Mouse (Mus musculus) kidney, postnatal 14 days (tissue): ENCODE measurements around the gene Ptgr1.

Experiments
- DNase-seq: peaks from one replicate; pipeline ENCODE4 v3.0.0; 2022; ENCODE audit warnings: mixed read lengths

Ptgr1 gene

DNA sequence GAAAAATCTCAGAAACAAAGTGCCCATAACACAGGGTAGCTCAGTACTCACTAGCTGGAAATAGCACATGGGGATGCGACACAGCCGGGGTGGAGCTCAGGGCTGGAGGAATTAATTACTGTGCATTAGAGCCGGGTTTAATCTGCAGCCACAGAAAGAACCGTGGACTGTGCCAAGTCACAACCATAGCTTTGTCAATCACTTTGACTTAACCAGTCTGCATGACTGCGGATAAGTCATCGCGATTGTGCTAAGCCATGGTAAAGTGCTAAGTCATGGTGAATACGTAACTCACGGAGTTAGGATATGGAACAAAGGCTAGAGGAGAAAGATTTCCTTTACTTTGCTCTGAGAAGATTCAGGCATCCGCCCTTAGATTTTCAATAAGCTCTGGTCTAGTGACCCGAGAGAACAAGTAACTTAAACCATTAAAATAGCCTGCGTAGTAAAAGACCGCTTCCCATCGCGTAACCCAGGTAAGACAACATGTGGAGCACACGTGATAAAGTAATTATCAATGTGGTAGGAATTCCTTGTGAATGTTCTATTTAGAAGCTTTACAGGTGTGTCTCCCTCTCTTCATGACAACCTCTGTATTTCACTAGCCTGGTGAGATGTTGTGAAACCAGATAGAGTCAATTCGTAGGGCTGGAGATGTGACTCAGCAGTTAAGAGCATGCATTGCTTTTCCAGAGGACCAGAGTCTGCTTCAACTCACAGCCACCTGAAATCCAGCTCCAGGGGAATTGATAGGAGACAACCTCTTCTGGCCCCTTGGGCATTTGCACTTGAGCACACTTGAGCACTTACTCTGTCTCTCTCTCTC is 3.9 kb upstream of the Ptgr1 start:
- no peak for DNase-seq

DNA sequence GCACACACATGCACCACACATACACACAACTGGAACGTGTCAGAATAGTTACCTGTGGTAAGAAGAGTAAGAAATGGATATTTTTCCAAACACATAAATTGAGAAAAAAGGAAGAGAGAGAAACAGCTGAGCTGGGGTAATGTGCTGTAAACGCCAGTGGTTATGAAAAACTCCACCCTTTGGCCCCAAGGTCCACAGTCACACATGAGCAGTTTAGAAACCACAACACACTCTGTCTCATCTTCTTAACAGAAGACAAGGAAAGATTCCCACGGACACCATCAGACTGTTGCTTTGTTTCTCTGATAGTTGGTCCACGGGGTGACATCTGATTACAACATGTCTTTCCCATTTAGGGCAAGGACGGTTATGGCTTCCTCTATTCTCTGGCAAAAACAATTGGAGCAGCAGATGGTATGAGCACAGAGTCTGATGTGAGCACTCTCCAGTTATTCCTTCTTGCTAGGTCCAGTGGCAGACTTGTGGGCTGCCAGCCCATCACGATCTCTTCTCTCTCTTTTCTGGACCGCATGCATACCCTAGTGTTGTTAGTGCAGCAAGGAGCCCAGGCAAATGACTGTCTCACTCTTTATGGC is 2.5 kb upstream of the Ptgr1 start:
- DNase-seq = peak; percentile 34

DNA sequence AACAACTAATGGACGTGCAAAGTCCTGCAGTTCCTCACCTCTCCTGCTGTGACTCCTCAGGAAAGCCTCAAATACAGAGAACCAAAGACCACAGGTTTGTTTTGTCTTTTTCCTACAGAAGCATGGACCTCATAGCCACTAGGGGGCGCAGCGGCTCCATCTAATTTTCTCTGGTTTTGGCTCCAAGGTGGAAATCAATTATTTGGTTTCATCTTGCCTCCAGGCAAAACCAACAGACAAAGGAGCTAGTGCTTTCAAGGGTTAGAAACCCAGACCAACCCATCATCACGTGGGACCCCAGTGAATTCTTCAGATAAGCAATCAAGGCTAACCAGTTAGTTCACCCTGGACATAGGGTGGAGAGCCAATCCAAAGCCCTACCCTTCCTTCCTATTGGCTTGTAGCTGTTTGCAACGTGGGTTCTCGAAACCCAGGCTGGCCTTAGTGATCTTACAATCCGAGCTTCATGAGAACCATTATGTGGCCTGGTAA is 1.7 kb downstream of the Ptgr1 start:
- DNase-seq = peak; percentile 82

DNA sequence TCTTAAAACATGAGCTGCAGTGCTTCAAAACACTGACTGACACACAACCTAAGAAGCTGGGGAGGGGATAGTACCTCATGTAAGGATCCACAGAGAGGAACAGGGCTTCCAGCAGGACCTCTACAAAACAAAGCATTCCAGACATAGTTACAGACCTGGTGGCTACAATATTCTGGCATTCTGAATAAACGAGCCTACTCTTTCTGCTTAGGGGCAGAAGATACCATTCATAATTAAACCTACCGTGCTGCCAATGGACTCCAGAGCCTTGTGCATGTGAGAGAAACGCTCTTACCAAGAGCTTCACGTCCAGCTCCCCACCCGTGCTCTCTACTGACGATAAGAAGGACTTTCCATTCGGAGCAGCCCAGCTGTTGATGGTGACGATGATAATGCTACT is 4.1 kb downstream of the Ptgr1 start:
- no peak for DNase-seq

DNA sequence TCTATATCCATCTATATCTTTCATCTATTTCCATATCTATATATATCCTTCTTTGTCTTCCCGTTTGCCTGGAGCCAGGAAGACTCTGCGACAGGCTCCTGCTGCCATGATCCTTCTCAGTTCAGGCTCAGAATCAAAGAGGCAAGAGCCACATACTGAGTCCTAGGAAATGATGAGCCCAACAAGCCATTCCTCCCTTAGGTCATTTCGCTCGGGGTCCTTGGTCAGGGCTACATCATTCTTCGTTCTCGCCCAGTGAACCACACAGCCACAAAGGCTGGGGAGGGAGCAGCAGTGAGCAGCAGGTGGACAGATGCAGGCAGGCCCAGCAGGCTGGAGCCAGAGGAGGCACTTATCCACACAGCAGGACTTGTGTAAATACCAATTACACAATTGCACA is 5.5 kb downstream of the Ptgr1 start:
- DNase-seq = no peak

DNA sequence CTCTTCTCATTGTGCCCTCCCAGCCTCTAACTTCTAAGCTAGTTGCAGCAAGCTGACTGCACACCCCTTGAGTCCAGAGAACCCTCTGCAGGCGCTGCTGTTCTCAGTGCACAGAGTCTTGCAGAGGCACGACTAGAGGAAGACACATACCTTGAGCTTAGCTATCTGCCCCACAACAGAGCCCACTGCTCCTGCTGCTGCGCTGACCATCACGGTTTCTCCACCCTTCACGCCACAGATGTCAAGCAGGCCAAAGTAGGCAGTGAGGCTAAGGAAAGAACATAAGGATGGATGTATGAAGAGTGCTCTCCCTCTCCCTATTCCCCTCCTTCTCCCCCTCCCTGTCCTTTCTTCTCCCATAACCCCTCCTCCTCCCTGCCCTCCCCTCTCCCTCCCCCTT is 11.2 kb downstream of the Ptgr1 start:
- DNase-seq = no peak

DNA sequence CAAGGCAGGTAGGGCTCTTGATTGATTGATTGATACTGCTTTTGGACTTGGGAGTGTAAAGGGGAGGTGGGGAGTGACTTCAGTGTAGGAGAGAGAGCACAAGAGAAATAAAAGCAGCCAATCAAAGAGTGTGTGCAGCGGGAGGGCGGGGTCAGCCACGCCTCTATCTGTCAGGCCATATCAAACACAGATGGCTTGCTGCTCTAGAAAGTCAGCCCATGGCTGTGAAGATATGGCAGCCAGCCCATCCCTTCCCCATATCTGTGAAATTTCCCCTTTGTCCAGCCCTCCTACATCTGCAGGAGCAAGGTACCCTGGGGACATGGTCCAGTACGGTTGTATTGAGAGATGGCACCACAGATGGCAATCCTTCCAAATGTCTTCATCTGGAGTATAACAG is 16.2 kb downstream of the Ptgr1 start:
- DNase-seq = no peak

DNA sequence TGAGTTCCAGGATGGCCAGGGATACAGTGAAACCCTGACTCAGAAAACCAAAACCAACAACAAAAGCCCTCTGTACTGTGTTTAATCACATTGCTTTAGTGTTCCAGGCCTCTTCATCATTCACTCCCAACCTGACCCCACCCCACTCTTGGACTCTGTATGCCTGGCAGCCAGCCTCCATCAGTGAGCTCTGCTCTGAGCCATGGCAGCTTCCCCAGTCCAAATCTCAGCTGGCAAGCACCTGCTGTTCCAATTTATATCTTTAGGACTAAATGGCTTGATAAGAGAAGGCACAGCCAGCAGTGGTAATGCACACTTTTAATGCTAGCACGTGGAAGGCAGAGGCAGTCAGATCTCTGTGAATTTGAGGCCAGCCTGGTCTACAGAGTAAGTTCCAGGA is 21.8 kb downstream of the Ptgr1 start:
- DNase-seq = no peak

DNA sequence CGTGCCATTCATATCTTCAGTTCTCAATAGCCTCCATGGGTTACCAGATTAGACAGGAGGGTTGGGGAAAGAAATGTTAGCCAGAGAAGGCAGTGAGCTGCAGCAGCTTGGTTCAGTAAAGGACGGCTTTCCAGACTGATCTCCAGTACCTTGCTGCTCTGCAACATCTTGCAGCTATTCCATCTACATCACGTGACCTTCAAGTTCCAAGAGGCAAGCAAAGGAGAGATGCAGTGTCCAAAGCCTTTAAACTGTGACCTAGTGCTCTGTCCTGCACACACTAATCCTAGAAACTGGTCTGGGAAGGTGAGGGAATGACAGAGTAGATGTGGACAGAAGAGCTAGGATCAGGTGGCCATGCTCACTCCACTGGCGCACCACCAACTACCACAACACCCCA is 23.6 kb downstream of the Ptgr1 start:
- no peak for DNase-seq

DNA sequence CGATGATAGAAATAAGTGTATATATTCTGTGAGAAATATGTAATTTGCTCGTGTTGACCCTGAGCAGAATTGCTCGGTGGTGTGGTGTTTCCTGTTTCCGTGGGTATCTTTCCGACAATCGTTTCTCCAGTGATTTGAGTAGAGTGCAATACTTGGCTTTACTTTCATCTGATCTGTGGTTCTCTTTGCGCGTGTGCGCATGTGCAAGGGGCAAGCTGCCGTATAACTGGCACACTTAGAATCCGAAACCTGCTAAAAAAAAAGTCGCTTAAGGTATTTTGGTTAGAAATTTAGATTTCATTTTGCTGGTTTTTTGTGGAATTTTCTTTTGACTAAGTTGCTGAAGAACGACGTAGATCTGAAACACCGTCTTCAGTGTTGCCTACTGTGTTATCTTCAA is 25.2 kb downstream of the Ptgr1 start:
- DNase-seq = no peak

DNA sequence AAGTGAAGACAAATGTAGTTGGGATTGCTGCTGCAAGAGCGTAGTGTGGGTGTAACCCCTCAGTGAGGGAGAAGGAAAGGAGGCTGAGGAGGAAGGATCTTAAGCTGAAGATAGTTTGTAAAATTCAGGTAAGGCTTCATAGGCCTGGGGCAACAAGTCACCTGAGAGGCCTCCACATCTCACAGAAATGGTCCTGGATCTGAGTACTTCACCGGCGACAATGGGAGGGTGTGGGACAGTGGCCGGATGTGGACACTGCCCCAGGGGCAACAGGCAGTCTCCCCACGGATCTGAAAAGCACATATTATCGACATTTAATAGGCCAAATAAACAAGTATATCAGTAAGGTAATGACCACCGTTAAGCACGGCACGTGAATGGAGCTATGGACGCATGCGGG is 34.3 kb downstream of the Ptgr1 start:
- no peak for DNase-seq

DNA sequence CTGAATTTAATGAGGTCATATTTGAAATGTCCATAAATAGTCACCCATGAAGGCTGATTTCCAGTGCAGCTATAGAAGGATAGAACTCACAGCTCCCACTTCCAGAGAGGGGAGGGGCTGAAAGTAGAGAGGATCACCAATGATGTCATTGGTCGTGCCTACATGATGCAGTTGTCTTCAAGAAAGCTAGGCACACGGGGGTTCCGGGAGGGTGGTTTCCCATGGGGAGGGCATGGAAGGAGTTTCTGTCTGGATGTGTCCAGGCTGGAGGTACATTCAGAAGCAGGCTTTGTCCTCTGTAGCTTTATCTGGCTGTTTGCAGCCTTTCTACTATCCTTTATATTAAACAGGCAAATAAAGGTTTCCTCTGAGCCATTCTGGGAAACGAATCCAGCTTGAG is 38.5 kb downstream of the Ptgr1 start:
- no peak for DNase-seq

DNA sequence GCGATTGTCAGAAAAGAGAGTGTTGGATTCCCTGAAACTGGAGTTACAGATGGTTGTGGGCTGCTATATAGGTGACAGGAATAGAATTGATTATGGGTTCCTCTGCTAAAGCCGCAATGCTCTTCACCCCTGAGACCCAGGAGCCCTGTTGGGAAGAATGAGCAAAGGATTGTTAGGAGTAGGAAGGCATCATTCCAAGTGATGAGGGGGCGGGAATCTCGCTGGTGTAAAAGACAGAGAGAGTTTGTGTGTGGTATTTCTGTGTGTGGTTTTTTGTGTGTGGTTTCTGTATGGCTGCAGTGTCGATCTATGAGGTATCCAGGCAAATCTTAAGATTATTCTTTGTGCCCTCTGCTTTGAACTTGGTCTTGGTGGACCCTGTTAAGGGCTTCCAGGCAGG is 42.2 kb downstream of the Ptgr1 start:
- no peak for DNase-seq

DNA sequence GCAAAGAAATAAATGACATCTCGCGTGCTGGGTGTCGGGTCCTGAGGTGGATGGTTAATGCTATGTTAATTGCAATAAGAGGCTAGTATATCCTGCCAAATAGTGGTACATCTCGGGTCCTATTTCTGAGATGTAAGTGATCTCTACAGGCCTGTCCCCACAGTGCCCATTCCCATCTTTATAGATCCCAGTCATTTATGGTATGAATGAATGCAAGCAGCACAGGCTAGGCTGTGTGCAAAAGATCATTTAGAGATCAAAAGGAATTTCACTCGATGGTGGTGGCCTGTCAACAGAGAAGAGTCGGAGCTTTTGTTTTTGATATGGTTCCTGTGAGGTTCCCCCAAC is 42.7 kb downstream of the Ptgr1 start:
- DNase-seq = no peak

DNA sequence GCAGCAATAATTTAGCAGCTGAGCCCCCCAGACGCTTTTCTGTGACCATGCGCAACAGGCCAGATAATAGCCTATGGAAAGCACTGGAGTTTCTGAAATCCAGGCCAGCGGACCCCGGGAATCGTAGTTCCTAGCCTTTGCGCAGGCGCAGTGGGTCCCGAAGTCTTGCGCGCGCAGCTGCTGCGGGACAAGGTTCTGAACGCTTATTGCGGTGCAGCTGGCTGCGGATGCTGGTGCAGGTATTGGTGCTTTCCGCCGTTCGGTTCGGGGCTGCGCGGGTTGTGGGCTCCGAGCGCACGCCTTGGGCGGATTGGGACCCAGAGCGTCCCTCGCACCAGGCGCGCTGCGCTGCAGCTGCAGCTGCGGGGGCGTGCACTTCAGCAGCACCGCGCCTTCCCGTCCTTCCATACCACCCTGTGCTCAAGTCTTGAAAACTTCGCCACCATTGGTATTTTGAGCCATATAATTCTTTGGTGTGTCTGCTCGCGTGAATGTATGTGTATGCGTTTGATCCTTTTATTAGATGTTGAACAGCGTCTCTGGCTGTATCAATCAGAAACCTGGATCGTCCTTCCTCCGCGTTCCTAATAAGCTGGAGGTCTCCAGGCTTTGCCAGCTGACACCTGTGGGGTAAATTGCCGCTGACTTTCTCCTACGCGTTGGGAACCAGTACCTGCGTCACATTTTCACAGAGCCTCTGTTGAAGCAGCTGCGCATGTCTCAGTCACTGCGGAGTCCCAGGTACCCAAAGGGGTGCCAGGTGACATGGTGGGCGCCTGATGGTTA is 43.3 kb downstream of the Ptgr1 start, which contains the start of gene Zkscan16:
Gene Zkscan16 (plus strand): TSS at position 209 of the 786 bp plus-strand sequence.
- peak; percentile 84 for DNase-seq

DNA sequence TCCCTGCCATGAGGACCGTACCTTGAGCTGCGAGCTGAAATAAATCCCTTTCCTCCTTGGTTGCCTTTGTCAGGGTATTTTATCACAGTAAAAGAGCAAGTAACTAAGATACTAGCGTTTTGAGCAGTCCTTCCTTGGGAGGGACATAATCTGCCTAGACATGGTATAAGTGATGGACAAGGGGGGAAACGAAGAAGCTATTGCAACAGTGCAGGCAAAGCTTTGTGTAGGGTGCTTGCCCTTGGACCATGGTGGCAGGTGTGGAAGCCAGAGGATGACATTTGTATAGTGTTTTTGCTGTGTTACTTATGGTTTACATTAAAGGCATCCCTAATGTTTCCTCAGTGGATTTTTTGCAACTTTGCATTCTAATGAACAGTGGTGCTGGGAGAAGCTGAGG is 44.0 kb downstream of the Ptgr1 start:
- no peak for DNase-seq

DNA sequence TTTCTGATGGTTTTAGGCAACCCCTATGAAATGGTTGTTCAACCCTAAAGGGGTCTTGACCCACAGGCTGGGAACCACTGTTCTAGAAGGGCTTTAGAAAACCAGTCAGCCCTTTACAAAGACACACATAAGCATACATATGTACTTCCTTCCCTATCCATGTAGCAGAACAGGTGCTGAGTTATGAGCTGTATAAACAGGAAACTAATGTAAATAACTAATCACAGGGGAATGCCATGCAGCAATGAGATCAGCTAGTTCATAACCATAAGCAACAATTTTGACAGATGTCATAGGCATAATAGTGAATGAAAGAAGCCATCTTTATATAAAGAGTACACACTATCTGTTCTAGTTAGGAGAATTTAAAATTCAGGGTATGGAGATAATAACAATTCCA is 45.3 kb downstream of the Ptgr1 start:
- no peak for DNase-seq

DNA sequence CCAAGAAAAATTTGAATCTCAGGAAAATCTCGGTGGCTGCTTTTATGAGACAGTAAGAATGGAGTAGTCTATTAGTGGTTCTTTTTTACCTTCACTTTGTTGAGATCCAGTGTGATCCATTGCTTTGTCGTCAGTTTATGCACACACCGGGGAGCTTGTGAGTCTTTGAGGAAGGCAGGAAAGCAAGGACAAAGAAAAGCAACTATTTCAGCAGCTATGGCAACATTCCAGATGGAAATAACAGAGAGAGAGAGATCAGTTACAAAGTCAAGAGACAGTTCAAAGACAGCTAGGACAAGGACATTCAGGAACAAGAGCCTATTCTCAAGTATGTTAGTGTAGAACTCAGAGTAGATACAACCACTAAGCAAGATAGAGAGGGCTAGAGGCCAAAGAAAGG is 51.1 kb downstream of the Ptgr1 start:
- DNase-seq = no peak

DNA sequence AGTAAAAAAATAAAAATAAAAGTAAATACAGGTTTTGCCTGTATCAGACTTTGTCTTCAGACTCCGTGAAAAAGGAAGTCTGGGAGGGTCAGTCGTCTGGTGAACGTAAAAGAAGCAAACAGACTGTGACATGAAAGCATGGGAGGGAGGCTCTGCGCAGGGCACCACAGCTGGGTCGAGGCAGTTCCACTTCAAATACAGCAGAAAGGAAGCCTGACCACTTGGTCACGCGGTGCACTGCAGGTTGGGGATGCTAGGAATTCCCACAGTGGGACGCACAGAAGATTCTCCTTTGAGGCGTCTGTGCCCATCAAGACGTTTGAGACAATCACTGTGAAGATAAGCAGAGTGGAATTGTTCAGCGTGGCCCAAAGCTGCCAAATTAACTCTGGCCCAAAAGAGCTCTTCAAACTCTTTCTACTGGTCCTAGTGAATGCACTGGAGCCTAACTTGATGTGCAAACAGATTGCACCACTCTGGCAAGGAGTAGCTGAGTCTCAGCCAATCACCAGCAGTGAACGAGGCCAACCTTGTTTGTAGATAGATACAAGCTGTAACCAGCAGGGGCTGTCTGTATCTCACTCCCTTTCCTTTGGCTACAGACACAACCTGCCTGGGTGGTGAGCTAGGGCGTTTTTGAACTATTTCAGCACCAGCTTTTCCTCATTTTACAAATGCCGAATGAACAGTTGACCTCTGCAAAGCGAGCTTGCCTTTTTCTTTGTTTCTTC is 52.0 kb downstream of the Ptgr1 start:
- DNase-seq = peak; percentile 36

DNA sequence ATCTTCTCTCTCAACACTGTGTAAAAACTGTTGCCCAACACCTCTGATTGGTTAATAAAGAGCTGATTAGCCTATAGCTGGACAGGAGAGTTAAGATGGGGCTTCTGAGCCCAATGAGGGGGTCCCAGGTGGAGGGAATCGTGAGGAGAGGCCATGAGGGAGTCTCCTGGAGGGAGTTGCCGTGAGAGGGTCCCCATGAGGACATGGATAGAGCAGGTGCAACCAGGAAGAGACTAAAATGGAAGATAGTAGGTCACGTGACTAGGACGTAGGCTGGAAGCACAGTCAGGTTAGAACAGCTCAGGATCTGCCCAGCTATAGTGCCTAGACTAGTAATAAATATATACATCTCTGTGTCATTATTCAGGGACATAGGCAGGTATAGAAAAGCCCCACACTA is 52.6 kb downstream of the Ptgr1 start:
- no peak for DNase-seq

DNA sequence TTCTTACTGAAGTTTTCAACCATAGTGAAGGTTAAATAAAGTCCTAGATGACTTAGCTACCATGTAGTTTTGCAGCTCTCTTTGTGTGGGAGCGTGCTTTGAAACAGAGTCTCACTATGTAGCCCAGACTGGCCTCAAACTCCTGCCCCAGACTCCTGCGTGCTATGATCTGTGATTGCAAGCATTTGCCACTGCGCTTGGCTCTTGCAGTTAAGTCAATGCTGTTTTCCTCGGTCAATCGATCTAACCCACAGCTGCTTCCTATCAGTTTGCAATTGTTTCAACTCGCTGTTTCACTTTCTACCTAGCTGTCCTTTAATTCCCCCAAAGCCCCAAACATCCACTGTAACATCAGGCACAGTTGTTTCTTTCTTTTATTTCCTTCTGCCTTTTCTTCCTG is 54.4 kb downstream of the Ptgr1 start:
- DNase-seq = no peak

DNA sequence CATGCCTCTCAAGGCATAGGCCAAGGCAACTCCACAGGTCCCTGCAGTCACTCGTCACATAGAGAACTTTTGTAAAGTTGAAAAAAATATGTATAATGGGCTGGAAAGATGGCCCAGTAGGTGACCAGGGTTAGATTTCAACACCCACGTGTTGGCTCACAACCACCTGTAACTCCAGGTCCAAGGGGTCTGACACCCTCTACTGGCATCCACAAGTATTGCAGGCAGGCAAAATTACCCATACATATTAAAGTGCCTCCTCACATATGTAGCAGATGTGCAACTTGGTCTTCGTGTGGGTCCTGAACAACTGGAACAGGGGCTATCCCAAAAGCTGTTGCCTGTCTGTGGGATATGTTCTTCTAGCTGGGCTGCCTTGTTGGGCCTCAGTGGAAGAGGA is 59.3 kb downstream of the Ptgr1 start:
- DNase-seq = no peak

DNA sequence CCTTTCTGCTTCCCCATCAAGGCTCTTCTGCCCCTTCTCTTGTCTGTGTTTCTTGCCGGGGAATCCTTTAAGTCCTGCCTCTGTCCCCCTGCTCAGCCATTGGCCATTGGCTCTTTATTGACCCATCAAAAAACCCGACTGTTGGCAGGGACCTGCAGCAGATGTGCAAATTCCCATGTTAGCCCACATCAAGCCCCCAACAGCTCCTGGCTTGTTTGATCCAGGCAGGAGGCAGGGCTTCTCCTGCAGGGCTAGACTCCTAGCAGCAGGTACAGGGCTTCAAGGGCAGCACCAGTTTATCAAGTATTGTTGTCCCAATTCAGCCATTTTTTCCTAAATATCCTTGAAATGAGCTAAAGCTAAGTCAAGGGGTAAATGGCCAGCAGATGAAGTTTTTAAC is 60.8 kb downstream of the Ptgr1 start:
- no peak for DNase-seq
